Mouse (Mus musculus) liver, postnatal 0 days (tissue): ENCODE measurements around the gene Map4k4. TPM values are rescaled to one million over a fixed set of nuclear protein-coding genes. Genes with fewer than 3 reads are reported as not detected.

ENCODE experiments used
- ATAC-seq: fragments of 200-750 bp; cut with Nextera tagmentation; 2 replicates; pipeline ENCODE4 v1.8.0; 2017; ENCODE audit warnings: mild to moderate bottlenecking, moderate library complexity
- DNase-seq: peaks from one replicate; pipeline ENCODE4 v3.0.0-alpha.2; 2016
- H3K27ac ChIP-seq: fragments of 300-500 bp; sonication (generic); 2 replicates; pipeline ENCODE4 v1.5.1; 2014; ENCODE audit warnings: antibody characterized with exemption, moderate library complexity, mild to moderate bottlenecking, low read depth
- H3K27me3 ChIP-seq: fragments of 300-500 bp; sonication (generic); 2 replicates; pipeline ENCODE4 v1.6.1; 2014; ENCODE audit warnings: low read length, control low read depth, mixed read lengths; ENCODE audit not compliant: insufficient read depth
- H3K36me3 ChIP-seq: fragments of 300-500 bp; sonication (generic); replicated peaks from 2 replicates; pipeline ENCODE4 v1.6.1; 2014; ENCODE audit warnings: mild to moderate bottlenecking, control low read depth, low read length, moderate library complexity, mixed read lengths; ENCODE audit not compliant: insufficient read depth
- H3K4me1 ChIP-seq: fragments of 300-500 bp; sonication (generic); 2 replicates; pipeline ENCODE4 v1.6.1; 2014; ENCODE audit warnings: antibody characterized with exemption, mild to moderate bottlenecking, control low read depth; ENCODE audit not compliant: insufficient read depth
- H3K4me2 ChIP-seq: fragments of 300-500 bp; sonication (generic); 2 replicates; pipeline ENCODE4 v1.6.1; 2014; ENCODE audit warnings: low read depth, mild to moderate bottlenecking, low read length, moderate library complexity, mixed read lengths
- H3K4me3 ChIP-seq: fragments of 300-500 bp; sonication (generic); 2 replicates; pipeline ENCODE4 v1.5.1; 2014; ENCODE audit warnings: low read depth, low read length
- H3K9ac ChIP-seq: fragments of 300-500 bp; sonication (generic); replicated peaks from 2 replicates; pipeline ENCODE4 v1.6.1; 2014; ENCODE audit warnings: mild to moderate bottlenecking, moderate library complexity
- H3K9me3 ChIP-seq: fragments of 300-500 bp; sonication (generic); 2 replicates; pipeline ENCODE4 v1.6.1; 2016; ENCODE audit warnings: mild to moderate bottlenecking, control low read depth, low read length, mixed read lengths
- CTCF ChIP-seq: sonication (generic); IDR thresholded peaks from 2 replicates; pipeline ENCODE4 v1.5.1; 2016; ENCODE audit warnings: antibody characterized with exemption, low read depth
- EP300 ChIP-seq: IDR thresholded peaks from 2 replicates; pipeline ENCODE4 v1.6.1; 2016; ENCODE audit warnings: antibody characterized with exemption, low read depth, mild to moderate bottlenecking
- WGBS: fragments of 180-500 bp; shearing (Covaris S2); extraction: QIAGEN DNeasy Blood & Tissue Kit; methylation state at CpG from one replicate; pipeline ENCODE4 v1.1.7; 2014; ENCODE audit not compliant: insufficient replicate concordance; 5-methylcytosine and 5-hydroxymethylcytosine counted together
- polyA plus RNA-seq: library from polyadenylated mRNA; unstranded; fragments of >200 nt; fragmentation: Nextera tagmentation; extraction: Ambion mirVana; gene quantifications from 2 replicates; pipeline ENCODE4 v1.2.1, GENCODE M21; 2015

Gene Map4k4
- polyA plus RNA-seq, 1 experiment from 2014 or later = 4.2 TPM

DNA sequence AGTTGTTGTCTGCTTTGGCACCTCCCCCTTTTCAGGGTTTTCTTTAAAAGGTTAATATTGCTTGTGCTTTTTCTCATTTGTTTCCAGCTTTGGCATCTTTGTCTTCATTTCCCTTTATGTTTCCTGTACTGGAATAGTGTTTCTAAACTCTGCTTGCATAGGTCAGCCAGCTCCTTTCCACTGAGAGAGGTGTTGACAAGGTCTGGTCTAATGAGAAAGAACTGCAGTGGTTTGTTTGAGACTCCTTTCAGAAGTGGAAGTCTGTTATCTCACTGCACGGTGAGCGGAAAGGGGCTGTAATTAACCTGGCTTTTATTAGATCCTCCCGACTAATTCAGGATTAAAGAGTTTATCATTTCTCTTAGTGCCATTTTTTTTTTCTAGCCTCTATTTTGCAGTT, 49.9 kb downstream of the Map4k4 start:
- Histone ChIP-seq H3K9ac (no peak overlapping the region), H3K9me3 (no peaks in the 10 kb centered on the region), H3K27me3 (no peaks in the 10 kb centered on the region), H3K4me3 (no peak overlapping the region), H3K27ac (no peak overlapping the region), H3K4me2 (no peak overlapping the region), H3K36me3 (no peaks in the 10 kb centered on the region), H3K4me1 (peaks cover 22% of the 10 kb centered on the region)
- no peak for DNase-seq
- WGBS = 62% methylated on average over 3 of the region's 3 CpGs
- ATAC-seq = no peak
- TF ChIP-seq CTCF = no peak
- no peak for TF ChIP-seq EP300

DNA sequence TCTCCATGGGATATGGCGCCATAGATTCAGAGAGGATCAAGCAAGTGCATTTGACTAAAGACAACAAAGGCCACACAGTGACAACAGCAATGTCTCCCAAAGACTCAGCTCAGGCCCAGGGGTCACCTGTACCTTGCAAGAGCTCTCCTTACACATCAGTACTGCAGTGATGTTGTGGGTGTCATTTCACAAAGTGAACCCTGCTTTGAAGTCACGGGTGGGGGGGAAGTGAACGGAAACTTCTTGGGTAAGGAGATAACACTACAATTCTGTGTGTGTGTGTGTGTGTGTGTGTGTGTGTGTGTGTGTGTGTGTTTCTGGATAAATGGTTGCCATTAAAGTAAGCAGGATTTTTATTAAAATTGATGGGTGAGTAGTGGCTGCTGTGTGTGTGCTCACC, 53.9 kb downstream of the Map4k4 start:
- Histone ChIP-seq H3K4me1 (peaks cover 19% of the 10 kb centered on the region), H3K27ac (no peak overlapping the region), H3K4me3 (no peak overlapping the region), H3K4me2 (no peak overlapping the region), H3K9ac (no peak overlapping the region), H3K36me3 (no peaks in the 10 kb centered on the region), H3K27me3 (no peaks in the 10 kb centered on the region), H3K9me3 (no peaks in the 10 kb centered on the region)
- 52% methylated on average over 3 of the region's 3 CpGs for WGBS
- ATAC-seq (no peak), DNase-seq (no peak)
- TF ChIP-seq EP300 (no peak), CTCF (no peak)

DNA sequence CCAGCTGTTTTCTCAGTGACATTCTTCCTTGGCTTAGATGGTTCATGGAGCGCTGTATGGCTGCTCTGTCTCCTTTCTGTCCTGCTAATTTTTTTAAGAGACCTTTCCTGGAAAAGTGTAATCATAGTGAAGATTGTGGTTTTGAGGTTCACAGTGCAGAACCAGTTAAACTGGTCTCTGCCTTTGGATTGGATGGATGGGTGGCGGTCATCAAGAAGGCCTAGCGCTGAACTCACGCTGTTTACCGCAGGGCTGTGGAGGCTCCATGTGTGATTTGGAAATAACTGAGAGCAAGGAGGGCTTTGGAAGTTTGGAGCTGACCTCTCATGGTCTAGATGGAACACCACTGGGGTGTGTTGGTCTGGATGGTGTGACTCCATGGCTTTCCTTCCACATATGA, 56.0 kb downstream of the Map4k4 start:
- Histone ChIP-seq H3K4me2 (no peak overlapping the region), H3K27me3 (no peaks in the 10 kb centered on the region), H3K4me3 (no peak overlapping the region), H3K4me1 (peaks cover 10% of the 10 kb centered on the region), H3K9ac (no peak overlapping the region), H3K36me3 (no peaks in the 10 kb centered on the region), H3K9me3 (no peaks in the 10 kb centered on the region), H3K27ac (no peak overlapping the region)
- DNase-seq (no peak), ATAC-seq (no peak)
- WGBS = 69% methylated on average over 5 of the region's 5 CpGs
- no peak for TF ChIP-seq EP300
- no peak for TF ChIP-seq CTCF

DNA sequence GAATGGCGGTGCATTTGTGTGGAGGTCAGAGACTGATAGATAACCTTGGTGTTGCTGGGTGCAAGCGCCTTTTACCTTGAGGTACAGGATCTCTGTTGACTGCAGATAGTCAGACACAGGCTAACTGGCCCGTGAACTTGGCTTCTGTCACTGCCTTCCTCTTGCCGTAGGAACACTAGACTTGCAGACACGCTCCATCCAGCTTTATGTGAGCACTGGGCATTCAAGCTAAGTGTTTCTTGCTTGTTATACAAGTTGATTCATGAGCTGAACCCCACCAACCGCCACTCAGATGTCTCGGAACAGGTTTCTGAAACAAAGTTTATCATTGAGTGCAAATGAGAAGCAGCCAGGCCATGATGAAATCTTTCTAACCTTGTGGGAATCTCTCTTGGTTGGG, 57.3 kb downstream of the Map4k4 start:
- Histone ChIP-seq H3K27me3 (no peaks in the 10 kb centered on the region), H3K4me2 (no peak overlapping the region), H3K4me1 (peaks cover 7% of the 10 kb centered on the region; the same call in 1 of the 2 replicates), H3K36me3 (peaks cover 8% of the 10 kb centered on the region), H3K9me3 (no peaks in the 10 kb centered on the region), H3K4me3 (no peak overlapping the region), H3K9ac (no peak overlapping the region), H3K27ac (no peak overlapping the region)
- TF ChIP-seq EP300 = no peak
- TF ChIP-seq CTCF = no peak
- ATAC-seq (no peak), DNase-seq (no peak)
- WGBS = 48% methylated on average over 7 of the region's 7 CpGs

DNA sequence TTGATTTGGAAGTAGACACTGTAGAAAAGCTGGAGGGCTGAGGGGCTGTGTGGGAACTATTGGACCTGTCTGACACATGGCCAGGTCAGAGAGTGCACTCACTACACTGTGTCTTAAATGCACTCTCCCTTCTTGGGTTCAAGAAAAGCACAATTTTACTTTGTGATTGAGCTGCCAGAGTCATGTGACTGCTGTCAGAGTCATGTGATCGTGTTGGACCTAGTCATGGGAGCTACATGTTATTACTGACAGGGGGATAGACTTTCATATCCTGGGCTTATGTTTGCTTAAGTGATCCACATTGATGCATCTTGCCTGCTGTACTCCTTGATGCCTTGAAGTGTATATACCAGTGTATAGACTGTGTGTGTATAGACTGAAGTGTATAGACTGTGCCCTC, 59.9 kb downstream of the Map4k4 start:
- Histone ChIP-seq H3K4me1 (peaks cover 8% of the 10 kb centered on the region; the same call in 1 of the 2 replicates), H3K27ac (no peak overlapping the region), H3K4me3 (no peak overlapping the region), H3K9ac (no peak overlapping the region), H3K9me3 (no peaks in the 10 kb centered on the region), H3K27me3 (no peaks in the 10 kb centered on the region), H3K36me3 (peaks cover 16% of the 10 kb centered on the region), H3K4me2 (no peak overlapping the region)
- TF ChIP-seq EP300 (no peak), CTCF (no peak)
- DNase-seq (no peak), ATAC-seq (no peak)
- 87% methylated on average over 1 of the region's 1 CpGs for WGBS

DNA sequence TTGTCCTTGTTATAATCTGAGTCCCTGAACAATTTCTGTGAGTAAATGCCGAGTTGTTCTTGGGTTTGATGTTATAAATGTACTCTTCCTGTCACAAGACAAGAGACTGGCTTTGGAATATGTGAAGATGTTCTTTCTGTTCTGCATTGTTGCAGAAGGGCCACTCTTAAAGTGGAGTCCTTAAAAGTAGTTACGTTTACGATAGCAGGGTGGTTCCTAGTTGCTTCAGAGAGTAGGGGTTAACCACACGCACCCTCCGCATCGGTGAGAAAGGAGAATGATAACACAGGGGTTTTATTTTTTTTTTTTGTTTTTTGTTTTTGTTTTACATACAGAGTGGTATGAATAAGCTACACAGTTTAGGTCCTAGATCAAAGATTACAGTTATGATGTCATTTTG, 60.4 kb downstream of the Map4k4 start:
- H3K9me3 ChIP-seq = no peaks in the 10 kb centered on the region
- H3K36me3 ChIP-seq = peaks cover 16% of the 10 kb centered on the region
- H3K4me2 ChIP-seq = no peak overlapping the region
- TF ChIP-seq CTCF (no peak), EP300 (no peak)
- no peak overlapping the region for H3K4me3 ChIP-seq
- no peak overlapping the region for H3K27ac ChIP-seq
- 65% methylated on average over 6 of the region's 6 CpGs for WGBS
- H3K9ac ChIP-seq = no peak overlapping the region
- ATAC-seq (no peak), DNase-seq (no peak)
- H3K27me3 ChIP-seq = no peaks in the 10 kb centered on the region
- 0 out of 2 replicates have a peak, but pooled peaks cover 5% of the 10 kb centered on the region for H3K4me1 ChIP-seq

DNA sequence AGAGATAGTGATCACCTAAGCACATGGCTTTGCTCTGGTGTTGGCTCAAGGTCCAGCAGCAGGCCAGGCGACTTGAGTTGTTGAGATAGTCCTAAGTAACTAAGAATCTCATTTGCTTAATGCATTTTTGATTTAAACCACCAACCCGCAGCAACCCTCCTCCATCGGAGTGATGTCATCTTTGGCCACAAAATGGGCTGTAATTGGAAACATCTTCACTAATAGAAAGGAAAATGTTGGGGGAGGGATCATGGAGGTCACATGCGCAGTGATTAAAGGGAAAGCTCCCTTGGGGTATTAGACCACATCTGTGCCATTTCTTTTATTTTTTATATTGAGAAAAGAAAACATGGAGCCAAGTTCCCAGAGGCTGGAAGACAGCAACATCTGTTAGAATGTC, 61.6 kb downstream of the Map4k4 start:
- H3K9ac ChIP-seq = no peak overlapping the region
- no peak for DNase-seq
- H3K27me3 ChIP-seq = no peaks in the 10 kb centered on the region
- no peaks in the 10 kb centered on the region for H3K9me3 ChIP-seq
- no peak overlapping the region for H3K4me3 ChIP-seq
- 0 out of 2 replicates have a peak, but pooled peaks cover 5% of the 10 kb centered on the region for H3K4me1 ChIP-seq
- TF ChIP-seq EP300 (no peak), CTCF (no peak)
- H3K36me3 ChIP-seq = peaks cover 16% of the 10 kb centered on the region
- ATAC-seq = no peak
- 87% methylated on average over 4 of the region's 4 CpGs for WGBS
- H3K4me2 ChIP-seq = no peak overlapping the region
- no peak overlapping the region for H3K27ac ChIP-seq
